Mouse (Mus musculus): ENCODE data around the gene Vti1a. TPM values are rescaled to one million over a fixed set of nuclear protein-coding genes. Genes with fewer than 3 reads are reported as not detected.
A peak's percentile ranks its signal among the peaks of the same experiment; 100 is the strongest.

Vti1a gene
- polyA plus RNA-seq, 1 experiment from 2014 or later, result 32.1 TPM

GRCm38 (mm10) chr19:55411415-55411814 is 95.3 kb downstream of the Vti1a start:
- Histone ChIP-seq H3K4me1 (replicated peaks) (peaks cover 9% of the 10 kb centered on the region; the same call in 1 of the 2 replicates), H3K27me3 (ENCODE audit: insufficient read depth, poor library complexity, severe bottlenecking) (no peaks in the 10 kb centered on the region), H3K9me3 (no peaks in the 10 kb centered on the region), H3K4me3 (no peak overlapping the region), H3K36me3 (no peaks in the 10 kb centered on the region), H3K27ac (no peak overlapping the region)
- 87% methylated on average over 11 of the region's 11 CpGs for WGBS
- no peak for DNase-seq (ENCODE audit: low spot score)

DNA sequence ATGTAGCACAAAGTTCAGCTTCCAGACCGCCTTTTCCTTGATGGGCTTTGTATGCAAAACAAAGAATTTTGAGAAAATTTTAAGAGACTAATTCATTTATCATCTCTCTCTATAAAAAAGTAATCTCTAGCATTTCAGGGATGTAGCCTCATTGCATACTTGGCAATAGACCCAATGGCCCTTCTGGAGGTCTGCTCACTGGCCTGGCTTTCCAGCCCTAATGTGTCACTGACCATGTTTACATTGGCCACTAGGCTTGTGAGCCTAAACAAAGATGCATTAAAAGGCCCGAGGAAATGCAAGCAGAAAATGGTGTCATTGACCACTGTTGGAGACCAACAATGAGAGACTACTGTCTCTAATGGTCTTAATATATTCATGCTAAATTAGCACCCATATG is 95.8 kb downstream of the Vti1a start:
- no peak for DNase-seq (ENCODE audit: low spot score)
- no peak overlapping the region for H3K27ac ChIP-seq
- no peaks in the 10 kb centered on the region for H3K36me3 ChIP-seq
- no peak overlapping the region for H3K4me3 ChIP-seq
- 62% methylated on average over 2 of the region's 2 CpGs for WGBS
- no peaks in the 10 kb centered on the region; the same call in 1 of the 2 replicates for H3K9me3 ChIP-seq
- H3K27me3 ChIP-seq (ENCODE audit: insufficient read depth, poor library complexity, severe bottlenecking), result no peaks in the 10 kb centered on the region
- peaks cover 9% of the 10 kb centered on the region; the same call in 1 of the 2 replicates for H3K4me1 ChIP-seq (replicated peaks)

DNA sequence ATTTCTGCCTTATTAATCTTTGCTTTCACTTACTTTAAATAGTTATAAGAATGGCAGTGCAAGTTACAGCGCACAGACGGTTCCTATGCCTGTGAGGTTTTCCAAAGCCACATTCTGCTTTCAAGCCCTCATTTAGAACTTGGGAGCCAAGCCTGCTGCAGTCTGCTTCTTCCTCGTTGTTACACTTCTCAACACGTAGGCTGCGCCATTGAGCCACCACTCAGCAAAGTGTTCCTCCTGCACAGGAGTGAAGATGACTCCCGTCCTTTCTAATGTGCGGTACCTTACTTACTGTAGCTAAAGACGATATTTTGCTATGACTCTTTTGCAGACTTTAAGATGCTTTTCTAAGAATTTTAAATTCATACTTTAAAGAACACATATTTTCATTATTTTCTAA is 98.0 kb downstream of the Vti1a start:
- Histone ChIP-seq H3K27ac (no peak overlapping the region), H3K27me3 (ENCODE audit: insufficient read depth, poor library complexity, severe bottlenecking) (no peaks in the 10 kb centered on the region)
- 46% methylated on average over 8 of the region's 8 CpGs for WGBS

DNA sequence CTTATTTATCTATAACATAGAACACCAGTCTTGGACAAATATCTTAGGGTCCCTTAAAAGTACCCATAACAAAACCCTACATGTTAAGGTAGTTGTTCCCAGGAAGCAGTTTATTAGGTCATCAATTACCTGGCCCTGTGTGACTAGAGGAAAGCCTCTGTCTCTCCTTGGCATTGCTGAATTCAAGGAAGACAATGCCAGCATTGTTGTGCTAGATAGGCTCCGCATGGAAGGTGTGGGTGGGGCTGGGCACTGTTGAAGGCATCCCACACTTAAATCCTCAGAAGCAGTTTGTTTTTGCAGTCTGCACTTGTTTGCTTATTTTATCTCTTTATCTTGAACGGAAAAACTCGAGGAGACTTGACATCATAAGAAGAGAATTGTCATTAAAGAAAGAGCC is 102.7 kb downstream of the Vti1a start:
- Histone ChIP-seq H3K27ac (no peak overlapping the region), H3K9me3 (peaks cover 3% of the 10 kb centered on the region; the same call in 1 of the 2 replicates), H3K4me3 (no peak overlapping the region), H3K27me3 (ENCODE audit: insufficient read depth, poor library complexity, severe bottlenecking) (no peaks in the 10 kb centered on the region), H3K4me1 (replicated peaks) (peaks cover 25% of the 10 kb centered on the region), H3K36me3 (no peaks in the 10 kb centered on the region)
- DNase-seq (ENCODE audit: low spot score), result no peak
- whole genome bisulfite sequencing, result 42% methylated on average over 3 of the region's 3 CpGs

More for the DNA sequence above, 98.0 kb downstream of the Vti1a start:
- DNase-seq (ENCODE audit: low spot score), result peak; percentile 57
- peaks cover 3% of the 10 kb centered on the region; the same call in 1 of the 2 replicates for H3K9me3 ChIP-seq
- H3K4me1 ChIP-seq (replicated peaks), result peaks cover 6% of the 10 kb centered on the region; the same call in 1 of the 2 replicates
- H3K4me3 ChIP-seq, result no peak overlapping the region
- H3K36me3 ChIP-seq, result no peaks in the 10 kb centered on the region

DNA sequence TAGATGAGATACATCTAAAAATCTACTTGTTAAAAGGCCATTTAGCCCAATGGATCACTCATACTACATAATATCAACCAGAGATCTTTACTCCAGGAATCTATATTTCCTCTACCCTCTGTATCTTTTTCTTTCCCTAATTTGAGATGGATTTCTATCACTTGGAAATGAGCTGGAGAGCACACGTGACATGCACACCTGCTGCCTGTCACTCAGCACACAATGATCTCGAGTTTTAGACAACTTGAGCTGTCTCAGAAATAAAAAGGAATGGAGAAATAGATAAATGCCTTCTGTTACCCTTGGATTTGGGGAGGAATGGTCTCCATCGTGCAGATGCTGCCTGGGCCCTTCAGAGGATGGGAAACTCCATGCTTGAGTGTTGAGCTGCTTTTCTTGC is 103.9 kb downstream of the Vti1a start:
- H3K4me1 ChIP-seq (replicated peaks), result peaks cover 33% of the 10 kb centered on the region
- H3K4me3 ChIP-seq, result no peak overlapping the region
- DNase-seq (ENCODE audit: low spot score), result no peak
- H3K27me3 ChIP-seq (ENCODE audit: insufficient read depth, poor library complexity, severe bottlenecking), result no peaks in the 10 kb centered on the region
- WGBS, result 77% methylated on average over 3 of the region's 3 CpGs
- H3K27ac ChIP-seq, result no peak overlapping the region
- no peaks in the 10 kb centered on the region for H3K36me3 ChIP-seq
- peaks cover 3% of the 10 kb centered on the region; the same call in 1 of the 2 replicates for H3K9me3 ChIP-seq

- Histone ChIP-seq H3K36me3 (no peaks in the 10 kb centered on the region), H3K27ac (peak overlapping the region; percentile 77), H3K27me3 (ENCODE audit: insufficient read depth, poor library complexity, severe bottlenecking) (no peaks in the 10 kb centered on the region), H3K9me3 (peaks cover 3% of the 10 kb centered on the region; the same call in 1 of the 2 replicates), H3K4me3 (no peak overlapping the region), H3K4me1 (replicated peaks) (peaks cover 38% of the 10 kb centered on the region)
- WGBS, result 88% methylated on average over 5 of the region's 5 CpGs
- no peak for DNase-seq (ENCODE audit: low spot score)
These were observed 105.7 kb downstream of the Vti1a start for GRCm38 (mm10) chr19:55421816-55422215.

DNA sequence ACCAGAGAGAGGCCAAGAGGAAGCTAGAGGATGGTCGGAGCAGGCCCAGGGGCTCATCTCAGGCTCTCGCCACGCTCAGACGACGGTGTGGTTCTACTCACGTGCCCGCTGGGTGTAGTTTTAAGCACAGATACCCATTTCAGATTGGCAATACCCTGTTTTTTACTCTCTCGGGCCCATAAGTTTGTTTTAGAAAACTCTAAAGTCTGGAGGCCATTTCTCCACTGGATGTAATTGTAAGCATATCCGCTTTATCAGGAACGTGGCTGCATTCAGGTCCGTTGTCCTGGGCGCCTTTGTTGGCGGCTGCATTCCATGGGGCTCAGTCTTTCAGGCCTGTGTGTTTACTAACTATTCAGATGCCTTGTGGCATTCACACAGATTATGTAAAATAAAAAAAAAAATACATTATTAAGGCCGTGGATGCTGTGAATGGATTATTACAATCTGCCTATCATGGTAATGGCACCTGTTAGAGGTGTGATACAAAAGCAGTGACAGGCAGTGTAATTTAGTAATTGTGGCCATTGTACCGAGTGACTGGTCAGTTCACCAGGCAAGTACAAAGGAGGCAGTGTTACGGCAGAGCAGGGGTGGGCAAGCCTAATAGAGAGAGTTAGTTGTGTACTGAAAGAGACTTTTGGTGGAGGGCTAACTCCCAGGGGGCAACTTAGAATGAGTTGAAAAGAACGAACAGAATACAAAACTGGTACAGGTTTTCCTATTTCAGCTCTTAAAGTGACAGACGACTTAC is 106.4 kb downstream of the Vti1a start:
- H3K27ac ChIP-seq, result peak overlapping the region; percentile 77
- DNase-seq (ENCODE audit: low spot score), result peak; percentile 34
- no peak overlapping the region for H3K4me3 ChIP-seq
- H3K9me3 ChIP-seq, result no peaks in the 10 kb centered on the region
- peaks cover 40% of the 10 kb centered on the region for H3K4me1 ChIP-seq (replicated peaks)
- H3K36me3 ChIP-seq, result no peaks in the 10 kb centered on the region
- H3K27me3 ChIP-seq (ENCODE audit: insufficient read depth, poor library complexity, severe bottlenecking), result no peaks in the 10 kb centered on the region
- 49% methylated on average over 18 of the region's 18 CpGs for WGBS

DNA sequence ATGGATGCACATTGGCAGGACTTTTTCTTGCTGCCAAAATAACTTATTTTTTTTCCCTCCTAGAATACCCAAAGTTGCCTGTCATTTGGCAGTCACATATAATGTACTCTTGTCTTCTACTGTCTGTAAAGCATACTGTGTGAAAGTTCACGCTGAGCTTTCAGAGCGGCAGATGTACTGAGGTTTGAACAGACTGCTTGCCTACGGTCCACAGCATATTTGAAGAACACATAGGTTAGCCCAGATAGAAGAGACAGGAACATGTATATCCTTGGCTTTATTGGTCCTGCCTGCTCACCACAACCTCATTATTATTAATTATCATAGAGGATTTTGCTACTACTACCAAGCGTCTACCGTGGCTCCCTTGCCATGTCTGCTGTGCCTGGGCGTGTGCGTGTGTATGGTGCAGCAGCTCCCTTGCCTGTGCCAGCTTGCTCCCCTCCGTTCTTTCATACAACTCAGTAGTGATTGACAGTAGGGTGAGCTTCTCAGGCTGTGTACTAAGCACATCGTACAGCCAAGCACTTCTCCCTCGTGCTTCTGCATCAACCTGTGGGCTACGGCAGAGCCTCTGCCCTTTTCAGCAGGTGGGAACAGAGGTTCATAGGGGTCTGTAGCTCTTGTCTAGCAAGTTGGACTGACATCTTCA is 107.1 kb downstream of the Vti1a start:
- no peak for DNase-seq (ENCODE audit: low spot score)
- Histone ChIP-seq H3K27me3 (ENCODE audit: insufficient read depth, poor library complexity, severe bottlenecking) (no peaks in the 10 kb centered on the region), H3K4me1 (replicated peaks) (peaks cover 40% of the 10 kb centered on the region), H3K27ac (peak overlapping the region; percentile 77), H3K9me3 (no peaks in the 10 kb centered on the region), H3K36me3 (no peaks in the 10 kb centered on the region), H3K4me3 (no peak overlapping the region)
- WGBS, result 83% methylated on average over 11 of the region's 11 CpGs

DNA sequence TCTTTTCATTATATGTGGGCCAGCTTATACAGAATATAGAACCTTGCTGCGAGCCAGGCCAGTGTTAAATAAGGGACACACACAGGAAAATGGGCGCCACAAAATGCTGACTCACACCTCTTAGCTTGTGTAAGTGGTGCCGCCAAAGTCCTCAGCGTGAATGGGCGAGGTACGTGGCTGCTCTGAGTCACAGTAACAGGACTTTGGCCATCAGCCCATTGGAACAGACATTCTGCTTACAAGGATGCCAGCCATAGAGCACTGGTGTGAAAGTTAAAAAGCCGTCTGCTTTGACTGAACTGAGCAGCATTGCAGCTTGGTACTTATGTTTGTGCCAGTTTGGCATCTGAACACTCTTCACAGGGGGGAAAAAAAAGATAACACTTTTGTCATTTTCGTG is 107.9 kb downstream of the Vti1a start:
- Histone ChIP-seq H3K4me1 (replicated peaks) (peaks cover 40% of the 10 kb centered on the region), H3K27ac (no peak overlapping the region), H3K4me3 (no peak overlapping the region), H3K9me3 (no peaks in the 10 kb centered on the region), H3K36me3 (no peaks in the 10 kb centered on the region), H3K27me3 (ENCODE audit: insufficient read depth, poor library complexity, severe bottlenecking) (no peaks in the 10 kb centered on the region)
- 88% methylated on average over 8 of the region's 8 CpGs for WGBS
- DNase-seq (ENCODE audit: low spot score), result no peak

GRCm38 (mm10) chr19:55424507-55424906 is 108.4 kb downstream of the Vti1a start:
- Histone ChIP-seq H3K4me3 (no peak overlapping the region), H3K36me3 (no peaks in the 10 kb centered on the region), H3K4me1 (replicated peaks) (peaks cover 40% of the 10 kb centered on the region), H3K27me3 (ENCODE audit: insufficient read depth, poor library complexity, severe bottlenecking) (no peaks in the 10 kb centered on the region), H3K27ac (no peak overlapping the region), H3K9me3 (no peaks in the 10 kb centered on the region)
- no peak for DNase-seq (ENCODE audit: low spot score)
- WGBS, result 75% methylated on average over 6 of the region's 6 CpGs

DNA sequence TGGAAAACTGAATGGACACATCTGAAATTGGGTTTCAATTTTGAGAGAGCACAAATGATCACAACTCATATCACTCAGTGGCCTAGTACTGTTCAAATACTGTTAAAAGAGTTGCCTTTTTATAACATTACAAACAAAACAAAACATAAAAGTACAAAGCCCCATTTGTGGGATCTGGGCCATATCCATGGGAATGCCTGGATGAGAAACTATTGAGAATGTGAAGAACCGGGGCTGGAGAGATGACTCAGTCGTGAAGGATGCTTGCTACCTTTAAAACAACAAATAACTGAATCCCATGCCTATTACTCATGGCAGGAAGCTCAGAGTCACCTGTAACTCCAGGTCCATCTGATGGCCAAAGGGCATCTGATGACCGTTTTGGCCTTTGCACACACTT is 124.2 kb downstream of the Vti1a start:
- Histone ChIP-seq H3K9me3 (peaks cover 7% of the 10 kb centered on the region; the same call in 1 of the 2 replicates), H3K4me1 (replicated peaks) (no peaks in the 10 kb centered on the region), H3K4me3 (no peak overlapping the region), H3K36me3 (peaks cover 24% of the 10 kb centered on the region), H3K27ac (no peak overlapping the region), H3K27me3 (ENCODE audit: insufficient read depth, poor library complexity, severe bottlenecking) (no peaks in the 10 kb centered on the region)
- 84% methylated on average over 3 of the region's 3 CpGs for WGBS
- DNase-seq (ENCODE audit: low spot score), result no peak

DNA sequence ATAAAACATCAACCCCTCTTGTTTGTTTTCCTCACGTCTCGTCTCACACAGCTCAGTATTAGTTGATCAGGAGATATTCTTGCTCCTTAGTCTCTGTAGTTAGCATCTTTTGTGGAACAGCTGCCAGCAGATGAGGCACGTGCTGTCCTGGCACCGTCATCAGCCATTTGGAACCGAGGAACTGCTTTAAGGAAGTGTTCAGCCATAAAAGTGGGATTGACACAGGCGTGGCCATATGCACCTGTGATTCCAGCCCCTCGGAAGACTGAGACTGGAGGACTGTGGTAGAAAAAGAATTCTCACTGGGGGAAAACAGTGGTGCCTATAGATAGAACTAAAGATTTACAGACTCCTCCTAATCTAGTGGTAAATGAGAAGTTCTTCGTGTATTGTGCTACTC is 127.5 kb downstream of the Vti1a start:
- H3K27ac ChIP-seq, result no peak overlapping the region
- 89% methylated on average over 8 of the region's 8 CpGs for WGBS
- peaks cover 3% of the 10 kb centered on the region; the same call in 1 of the 2 replicates for H3K4me1 ChIP-seq (replicated peaks)
- no peaks in the 10 kb centered on the region for H3K27me3 ChIP-seq (ENCODE audit: insufficient read depth, poor library complexity, severe bottlenecking)
- peaks cover 3% of the 10 kb centered on the region; the same call in 1 of the 2 replicates for H3K36me3 ChIP-seq
- H3K4me3 ChIP-seq, result no peak overlapping the region
- DNase-seq (ENCODE audit: low spot score), result no peak
- no peaks in the 10 kb centered on the region for H3K9me3 ChIP-seq

- no peak overlapping the region for H3K27ac ChIP-seq
- no peaks in the 10 kb centered on the region for H3K27me3 ChIP-seq (ENCODE audit: insufficient read depth, poor library complexity, severe bottlenecking)
- 73% methylated on average over 13 of the region's 13 CpGs for WGBS
- peaks cover 21% of the 10 kb centered on the region for H3K4me1 ChIP-seq (replicated peaks)
- no peaks in the 10 kb centered on the region for H3K36me3 ChIP-seq
- no peaks in the 10 kb centered on the region for H3K9me3 ChIP-seq
- no peak overlapping the region for H3K4me3 ChIP-seq
- DNase-seq (ENCODE audit: low spot score), result no peak
These were observed 133.0 kb downstream of the Vti1a start for GRCm38 (mm10) chr19:55449084-55449483.

Data from hindbrain, embryonic 10.5 days (tissue).